Mouse (Mus musculus) neural tube, embryonic 12.5 days (tissue): ENCODE data around the gene Prkar2a. TPM values are rescaled to one million over a fixed set of nuclear protein-coding genes. Genes with fewer than 3 reads are reported as not detected.
A peak's percentile ranks its signal among the peaks of the same experiment; 100 is the strongest.

ENCODE experiments used
- ATAC-seq: fragments of 200-750 bp; cut with Nextera tagmentation; 2 replicates; pipeline ENCODE4 v1.8.0; 2017; ENCODE audit warnings: low read depth, mild to moderate bottlenecking, moderate TSS enrichment, moderate library complexity; ENCODE audit not compliant: low FRiP score
- H3K27ac ChIP-seq: fragments of 300-500 bp; sonication (generic); 2 replicates; pipeline ENCODE4 v1.5.1; 2016
- H3K27me3 ChIP-seq: fragments of 300-500 bp; sonication (generic); replicated peaks from 2 replicates; pipeline ENCODE4 v1.6.1; 2016; ENCODE audit warnings: mild to moderate bottlenecking
- H3K36me3 ChIP-seq: fragments of 300-500 bp; sonication (generic); 2 replicates; pipeline ENCODE4 v1.6.1; 2016; ENCODE audit warnings: mild to moderate bottlenecking
- H3K4me1 ChIP-seq: fragments of 300-500 bp; sonication (generic); 2 replicates; pipeline ENCODE4 v1.6.1; 2016
- H3K4me2 ChIP-seq: fragments of 300-500 bp; sonication (generic); replicated peaks from 2 replicates; pipeline ENCODE4 v1.6.1; 2016; ENCODE audit warnings: mild to moderate bottlenecking
- H3K4me3 ChIP-seq: fragments of 300-500 bp; sonication (generic); 2 replicates; pipeline ENCODE4 v1.5.1; 2016
- H3K9ac ChIP-seq: fragments of 300-500 bp; sonication (generic); 2 replicates; pipeline ENCODE4 v1.6.1; 2016; ENCODE audit warnings: mild to moderate bottlenecking
- H3K9me3 ChIP-seq: fragments of 300-500 bp; sonication (generic); 2 replicates; pipeline ENCODE4 v1.6.1; 2016; ENCODE audit warnings: mild to moderate bottlenecking
- WGBS: fragments of 180-500 bp; shearing (Covaris S2); methylation state at CpG from one replicate; pipeline ENCODE4 v1.1.7; 2016; 5-methylcytosine and 5-hydroxymethylcytosine counted together
- microRNA-seq: library from miRNA; unstranded; fragments of <30 nt; microRNA quantifications from one replicate; pipeline ENCODE4, GENCODE M21; 2017
- polyA plus RNA-seq: library from polyadenylated mRNA; unstranded; fragments of >200 nt; fragmentation: Nextera tagmentation; extraction: Ambion mirVana; gene quantifications from 2 replicates; pipeline ENCODE4 v1.2.1, GENCODE M21; 2016

The Prkar2a gene
- polyA plus RNA-seq, 1 experiment from 2014 or later: 66.4 TPM

- Histone ChIP-seq H3K27ac (no peak overlapping the region), H3K9me3 (no peaks in the 10 kb centered on the region), H3K4me2 (peak overlapping the region; percentile 18; the same call in 1 of the 2 replicates), H3K4me3 (no peak overlapping the region), H3K4me1 (peaks cover 71% of the 10 kb centered on the region), H3K27me3 (no peaks in the 10 kb centered on the region), H3K9ac (no peak overlapping the region), H3K36me3 (no peaks in the 10 kb centered on the region)
- ATAC-seq: no peak
- 71% methylated on average over 3 of the region's 3 CpGs for WGBS
Measured at GRCm38 (mm10) chr9:108788713-108789112, 99.6 kb downstream of the Prkar2a start.

GRCm38 (mm10) chr9:108792307-108792706, 103.2 kb downstream of the Prkar2a start:
- 98% methylated on average over 1 of the region's 1 CpGs for WGBS
- Histone ChIP-seq H3K27me3 (no peaks in the 10 kb centered on the region), H3K9me3 (no peaks in the 10 kb centered on the region), H3K9ac (no peak overlapping the region), H3K36me3 (peaks cover 15% of the 10 kb centered on the region), H3K27ac (no peak overlapping the region), H3K4me2 (no peak overlapping the region), H3K4me1 (peaks cover 69% of the 10 kb centered on the region), H3K4me3 (no peak overlapping the region)
- no peak for ATAC-seq

GRCm38 (mm10) chr9:108792730-108793129, 103.6 kb downstream of the Prkar2a start:
- Histone ChIP-seq H3K4me1 (peaks cover 64% of the 10 kb centered on the region), H3K9ac (no peak overlapping the region)
- WGBS: 61% methylated on average over 3 of the region's 3 CpGs

GRCm38 (mm10) chr9:108795281-108795680, 106.2 kb downstream of the Prkar2a start:
- Histone ChIP-seq H3K4me2 (no peak overlapping the region), H3K27me3 (no peaks in the 10 kb centered on the region), H3K9me3 (no peaks in the 10 kb centered on the region), H3K4me1 (peaks cover 45% of the 10 kb centered on the region), H3K9ac (no peak overlapping the region), H3K27ac (no peak overlapping the region), H3K36me3 (peaks cover 42% of the 10 kb centered on the region), H3K4me3 (no peak overlapping the region)
- no peak for ATAC-seq
- WGBS: 50% methylated on average over 2 of the region's 2 CpGs

More at GRCm38 (mm10) chr9:108792730-108793129, 103.6 kb downstream of the Prkar2a start:
- no peak for ATAC-seq
- Histone ChIP-seq H3K4me2 (no peak overlapping the region), H3K27me3 (no peaks in the 10 kb centered on the region), H3K36me3 (peaks cover 19% of the 10 kb centered on the region), H3K27ac (no peak overlapping the region), H3K4me3 (no peak overlapping the region), H3K9me3 (no peaks in the 10 kb centered on the region)

GRCm38 (mm10) chr9:108795762-108796161, 106.6 kb downstream of the Prkar2a start:
- H3K27ac ChIP-seq: no peak overlapping the region
- ATAC-seq: no peak
- 35% methylated on average over 11 of the region's 11 CpGs for WGBS
- H3K36me3 ChIP-seq: peaks cover 45% of the 10 kb centered on the region
- no peak overlapping the region for H3K9ac ChIP-seq
- H3K9me3 ChIP-seq: no peaks in the 10 kb centered on the region
- H3K4me2 ChIP-seq: peak overlapping the region; percentile 30
- H3K27me3 ChIP-seq: no peaks in the 10 kb centered on the region
- no peak overlapping the region for H3K4me3 ChIP-seq
- H3K4me1 ChIP-seq: peaks cover 44% of the 10 kb centered on the region

GRCm38 (mm10) chr9:108796351-108796981, 107.4 kb downstream of the Prkar2a start:
- 80% methylated on average over 4 of the region's 4 CpGs for WGBS
- Histone ChIP-seq H3K27me3 (no peaks in the 10 kb centered on the region), H3K36me3 (peaks cover 51% of the 10 kb centered on the region), H3K4me1 (peaks cover 37% of the 10 kb centered on the region), H3K4me2 (peak overlapping the region; percentile 30; the same call in 1 of the 2 replicates), H3K27ac (no peak overlapping the region), H3K4me3 (no peak overlapping the region), H3K9ac (no peak overlapping the region), H3K9me3 (no peaks in the 10 kb centered on the region)
- ATAC-seq: no peak

GRCm38 (mm10) chr9:108797477-108797876, 108.4 kb downstream of the Prkar2a start:
- Histone ChIP-seq H3K36me3 (peaks cover 61% of the 10 kb centered on the region), H3K4me3 (no peak overlapping the region), H3K4me1 (peaks cover 30% of the 10 kb centered on the region), H3K9ac (no peak overlapping the region), H3K27ac (no peak overlapping the region), H3K9me3 (no peaks in the 10 kb centered on the region), H3K27me3 (no peaks in the 10 kb centered on the region), H3K4me2 (no peak overlapping the region)
- no peak for ATAC-seq
- WGBS: 91% methylated on average over 7 of the region's 7 CpGs

GRCm38 (mm10) chr9:108798508-108799075, 109.5 kb downstream of the Prkar2a start:
- Histone ChIP-seq H3K4me3 (no peak overlapping the region), H3K27ac (no peak overlapping the region), H3K9me3 (no peaks in the 10 kb centered on the region), H3K36me3 (peaks cover 72% of the 10 kb centered on the region), H3K4me1 (peaks cover 21% of the 10 kb centered on the region), H3K27me3 (no peaks in the 10 kb centered on the region), H3K4me2 (no peak overlapping the region), H3K9ac (no peak overlapping the region)
- ATAC-seq: no peak
- WGBS: 89% methylated on average over 5 of the region's 5 CpGs

GRCm38 (mm10) chr9:108799564-108799963, 110.5 kb downstream of the Prkar2a start:
- no peak overlapping the region for H3K4me2 ChIP-seq
- 87% methylated on average over 3 of the region's 3 CpGs for WGBS
- H3K27me3 ChIP-seq: no peaks in the 10 kb centered on the region
- H3K36me3 ChIP-seq: peaks cover 81% of the 10 kb centered on the region
- H3K4me1 ChIP-seq: peaks cover 13% of the 10 kb centered on the region
- no peaks in the 10 kb centered on the region for H3K9me3 ChIP-seq
- H3K4me3 ChIP-seq: no peak overlapping the region
- no peak overlapping the region for H3K9ac ChIP-seq
- ATAC-seq: no peak
- no peak overlapping the region for H3K27ac ChIP-seq

Small RNA genes lying within 50 kb of the gene (microRNA-seq; reads per million reads assigned to microRNA genes)
- gene Gm26298: not detected

Other genes starting within 250 kb of the Prkar2a start
- gene Ccdc71, start 228.8 kb upstream of the Prkar2a start, polyA plus RNA-seq: 44.8 and 49.4 TPM in 2 replicates
- 51.1 and 63.4 TPM in 2 replicates for gene Klhdc8b, start 227.7 kb upstream of the Prkar2a start, polyA plus RNA-seq
- gene Lamb2, start 209.6 kb upstream of the Prkar2a start, polyA plus RNA-seq: 28.6 and 29.4 TPM in 2 replicates
- gene Usp19, start 198.7 kb upstream of the Prkar2a start, polyA plus RNA-seq: 104 TPM in 2 replicates
- gene Qars, start 181.6 kb upstream of the Prkar2a start, polyA plus RNA-seq: 86.9 and 89.9 TPM in 2 replicates
- 162 and 164 TPM in 2 replicates for gene Qrich1, start 172.5 kb upstream of the Prkar2a start, polyA plus RNA-seq
- gene Impdh2, start 129.0 kb upstream of the Prkar2a start, polyA plus RNA-seq: 124 and 134 TPM in 2 replicates
- 67.3 and 69.0 TPM in 2 replicates for gene Ndufaf3, start 121.9 kb upstream of the Prkar2a start, polyA plus RNA-seq
- 240 and 254 TPM in 2 replicates for gene Dalrd3, start 119.4 kb upstream of the Prkar2a start, polyA plus RNA-seq
- 285 and 286 TPM in 2 replicates for gene Wdr6, start 110.6 kb upstream of the Prkar2a start, polyA plus RNA-seq
- 20.9 and 21.3 TPM in 2 replicates for gene P4htm, start 91.6 kb upstream of the Prkar2a start, polyA plus RNA-seq
- gene Arih2, start 39.9 kb upstream of the Prkar2a start, polyA plus RNA-seq: 56.2 and 57.2 TPM in 2 replicates
- 40.1 and 41.8 TPM in 2 replicates for gene Slc25a20, start 27.2 kb upstream of the Prkar2a start, polyA plus RNA-seq
- gene Ip6k2, start 94.5 kb downstream of the Prkar2a start, polyA plus RNA-seq: 167 and 170 TPM in 2 replicates
- gene Nckipsd, start 119.1 kb downstream of the Prkar2a start, polyA plus RNA-seq: 16.4 and 23.6 TPM in 2 replicates
- 12.1 and 14.3 TPM in 2 replicates for gene Celsr3, start 137.0 kb downstream of the Prkar2a start, polyA plus RNA-seq
- gene Slc26a6, start 164.0 kb downstream of the Prkar2a start, polyA plus RNA-seq: 10.8 and 11.9 TPM in 2 replicates
- not detected in 2 replicates for gene Tmem89, start 225.3 kb downstream of the Prkar2a start, polyA plus RNA-seq
- 401 and 409 TPM in 2 replicates for gene Uqcrc1, start 247.3 kb downstream of the Prkar2a start, polyA plus RNA-seq